Mouse (Mus musculus) kidney, embryonic 15.5 days (tissue): ENCODE measurements around the gene Zbtb8os. TPM values are rescaled to one million over a fixed set of nuclear protein-coding genes. Genes with fewer than 3 reads are reported as not detected.

Source experiments
- ATAC-seq: fragments of 200-750 bp; cut with Nextera tagmentation; replicated peaks from 2 replicates; pipeline ENCODE4 v1.8.0; 2017; ENCODE audit warnings: moderate TSS enrichment; ENCODE audit not compliant: low FRiP score
- H3K27ac ChIP-seq: fragments of 300-500 bp; sonication (generic); 2 replicates; pipeline ENCODE4 v1.5.1; 2015; ENCODE audit warnings: mild to moderate bottlenecking, inconsistent platforms
- H3K27me3 ChIP-seq: fragments of 300-500 bp; sonication (generic); 2 replicates; pipeline ENCODE4 v1.6.1; 2015; ENCODE audit warnings: inconsistent platforms
- H3K36me3 ChIP-seq: fragments of 300-500 bp; sonication (generic); 2 replicates; pipeline ENCODE4 v1.6.1; 2015; ENCODE audit warnings: inconsistent platforms
- H3K4me1 ChIP-seq: fragments of 300-500 bp; sonication (generic); 2 replicates; pipeline ENCODE4 v1.6.1; 2015; ENCODE audit warnings: inconsistent platforms
- H3K4me2 ChIP-seq: fragments of 300-500 bp; sonication (generic); 2 replicates; pipeline ENCODE4 v1.6.1; 2015; ENCODE audit warnings: moderate library complexity, mild to moderate bottlenecking, inconsistent platforms
- H3K4me3 ChIP-seq: fragments of 300-500 bp; sonication (generic); replicated peaks from 2 replicates; pipeline ENCODE4 v1.5.1; 2015; ENCODE audit warnings: mild to moderate bottlenecking, inconsistent platforms
- H3K9ac ChIP-seq: fragments of 300-500 bp; sonication (generic); 2 replicates; pipeline ENCODE4 v1.6.1; 2015; ENCODE audit warnings: mild to moderate bottlenecking, inconsistent platforms
- H3K9me3 ChIP-seq: fragments of 300-500 bp; sonication (generic); replicated peaks from 2 replicates; pipeline ENCODE4 v1.6.1; 2016; ENCODE audit warnings: inconsistent platforms
- WGBS: fragments of 180-500 bp; shearing (Covaris S2); methylation state at CpG from one replicate; pipeline ENCODE4 v1.1.7; 2015; ENCODE audit warnings: mixed read lengths; 5-methylcytosine and 5-hydroxymethylcytosine counted together
- polyA plus RNA-seq: library from polyadenylated mRNA; unstranded; fragments of >200 nt; fragmentation: Nextera tagmentation; extraction: Ambion mirVana; gene quantifications from 2 replicates; pipeline ENCODE4 v1.2.1, GENCODE M21; 2015

Gene Zbtb8os
- polyA plus RNA-seq, 1 experiment from 2014 or later: 46.9 TPM

GRCm38 (mm10) chr4:129362771-129363170 lies 27.3 kb downstream of the Zbtb8os start:
- Histone ChIP-seq H3K36me3 (peaks cover 50% of the 10 kb centered on the region), H3K27ac (no peak overlapping the region), H3K4me2 (no peak overlapping the region), H3K27me3 (no peaks in the 10 kb centered on the region), H3K4me1 (0 out of 2 replicates have a peak, but pooled peaks cover 3% of the 10 kb centered on the region), H3K9ac (no peak overlapping the region), H3K9me3 (no peaks in the 10 kb centered on the region), H3K4me3 (no peak overlapping the region)
- ATAC-seq: no peak
- WGBS: 85% methylated on average over 5 of the region's 5 CpGs

DNA sequence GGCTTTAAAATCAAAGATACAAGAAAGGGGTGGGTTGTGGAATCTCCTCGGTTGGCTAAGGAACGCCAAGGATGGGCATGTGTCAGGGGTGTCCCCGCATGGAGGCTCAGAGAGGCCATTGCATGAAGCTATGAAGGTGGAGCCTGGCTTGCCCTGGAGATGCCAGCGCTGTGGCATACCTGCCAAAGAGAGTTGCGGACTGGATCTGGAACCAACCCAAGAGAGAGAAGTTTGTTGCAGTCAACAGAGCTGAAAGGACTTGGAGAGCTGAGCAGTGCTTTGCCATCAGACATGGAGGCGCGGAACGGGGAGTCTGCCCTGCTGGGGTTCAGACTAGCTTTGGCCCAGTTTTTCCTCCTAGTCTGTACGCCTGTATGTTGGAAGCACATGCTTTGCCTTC lies 28.0 kb downstream of the Zbtb8os start:
- no peaks in the 10 kb centered on the region for H3K27me3 ChIP-seq
- H3K27ac ChIP-seq: no peak overlapping the region
- H3K36me3 ChIP-seq: peaks cover 46% of the 10 kb centered on the region
- no peak for ATAC-seq
- 93% methylated on average over 9 of the region's 9 CpGs for WGBS
- no peak overlapping the region for H3K4me3 ChIP-seq
- H3K4me2 ChIP-seq: no peak overlapping the region
- no peak overlapping the region for H3K9ac ChIP-seq
- H3K4me1 ChIP-seq: 0 out of 2 replicates have a peak, but pooled peaks cover 2% of the 10 kb centered on the region
- H3K9me3 ChIP-seq: no peaks in the 10 kb centered on the region

- ATAC-seq: no peak
- H3K36me3 ChIP-seq: peaks cover 41% of the 10 kb centered on the region
These were observed 28.9 kb downstream of the Zbtb8os start for GRCm38 (mm10) chr4:129364379-129364778.

GRCm38 (mm10) chr4:129365224-129365623 lies 29.7 kb downstream of the Zbtb8os start:
- peaks cover 32% of the 10 kb centered on the region for H3K36me3 ChIP-seq
- WGBS: 80% methylated on average over 5 of the region's 5 CpGs
- H3K4me1 ChIP-seq: 0 out of 2 replicates have a peak, but pooled peaks cover 2% of the 10 kb centered on the region
- no peak overlapping the region for H3K27ac ChIP-seq
- ATAC-seq: no peak
- H3K4me3 ChIP-seq: no peak overlapping the region
- no peaks in the 10 kb centered on the region for H3K27me3 ChIP-seq
- H3K9me3 ChIP-seq: no peaks in the 10 kb centered on the region
- no peak overlapping the region for H3K9ac ChIP-seq
- H3K4me2 ChIP-seq: no peak overlapping the region

More at GRCm38 (mm10) chr4:129364379-129364778, 28.9 kb downstream of the Zbtb8os start:
- Histone ChIP-seq H3K27ac (no peak overlapping the region), H3K27me3 (no peaks in the 10 kb centered on the region), H3K4me1 (0 out of 2 replicates have a peak, but pooled peaks cover 2% of the 10 kb centered on the region), H3K9me3 (no peaks in the 10 kb centered on the region), H3K9ac (no peak overlapping the region), H3K4me2 (no peak overlapping the region), H3K4me3 (no peak overlapping the region)
- 83% methylated on average over 3 of the region's 3 CpGs for WGBS

GRCm38 (mm10) chr4:129371391-129371790 lies 35.9 kb downstream of the Zbtb8os start:
- H3K4me1 ChIP-seq: peaks cover 21% of the 10 kb centered on the region
- H3K9ac ChIP-seq: no peak overlapping the region
- H3K4me2 ChIP-seq: no peak overlapping the region
- no peak overlapping the region for H3K4me3 ChIP-seq
- 91% methylated on average over 3 of the region's 3 CpGs for WGBS
- no peaks in the 10 kb centered on the region for H3K9me3 ChIP-seq
- no peaks in the 10 kb centered on the region for H3K27me3 ChIP-seq
- ATAC-seq: no peak
- H3K27ac ChIP-seq: no peak overlapping the region
- peaks cover 15% of the 10 kb centered on the region for H3K36me3 ChIP-seq

GRCm38 (mm10) chr4:129373202-129373976 lies 37.9 kb downstream of the Zbtb8os start:
- H3K9ac ChIP-seq: no peak overlapping the region
- no peak overlapping the region for H3K27ac ChIP-seq
- H3K4me3 ChIP-seq: no peak overlapping the region
- 45% methylated on average over 8 of the region's 8 CpGs for WGBS
- H3K27me3 ChIP-seq: no peaks in the 10 kb centered on the region
- no peaks in the 10 kb centered on the region for H3K9me3 ChIP-seq
- H3K4me1 ChIP-seq: peaks cover 32% of the 10 kb centered on the region
- H3K36me3 ChIP-seq: peaks cover 4% of the 10 kb centered on the region; the same call in 1 of the 2 replicates
- no peak overlapping the region for H3K4me2 ChIP-seq
- no peak for ATAC-seq

DNA sequence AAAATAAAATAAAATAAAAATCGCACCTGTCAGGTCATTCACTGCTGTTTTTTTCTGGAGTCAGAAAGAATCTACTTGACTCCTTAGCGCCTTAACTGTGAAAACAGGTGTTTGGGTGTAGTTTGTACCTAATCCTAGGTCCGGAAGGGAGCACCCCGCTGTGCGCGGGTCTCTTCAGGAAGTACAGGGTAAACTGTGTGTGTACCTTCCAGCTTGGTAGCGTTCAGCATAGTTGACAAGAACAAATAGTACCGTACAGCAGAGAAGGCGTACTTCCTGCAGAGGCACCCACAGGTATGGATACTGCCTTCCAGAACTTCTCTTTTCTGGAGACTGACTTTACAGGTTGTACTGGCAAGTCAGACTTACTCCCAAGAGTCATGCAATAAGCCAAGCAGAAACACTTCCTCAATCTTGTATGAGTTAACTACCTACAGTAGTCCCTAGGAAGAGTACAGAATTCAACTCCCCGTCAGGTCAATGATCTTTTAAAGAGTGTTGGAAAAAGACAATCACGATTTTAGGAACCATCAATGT lies 38.8 kb downstream of the Zbtb8os start:
- H3K4me2 ChIP-seq: no peak overlapping the region
- no peak overlapping the region for H3K4me3 ChIP-seq
- no peaks in the 10 kb centered on the region for H3K9me3 ChIP-seq
- no peak overlapping the region for H3K9ac ChIP-seq
- 0 out of 2 replicates have a peak, but pooled peaks cover 4% of the 10 kb centered on the region for H3K27me3 ChIP-seq
- no peak for ATAC-seq
- H3K4me1 ChIP-seq: peaks cover 35% of the 10 kb centered on the region
- no peak overlapping the region for H3K27ac ChIP-seq
- no peaks in the 10 kb centered on the region for H3K36me3 ChIP-seq
- WGBS: 63% methylated on average over 11 of the region's 11 CpGs

DNA sequence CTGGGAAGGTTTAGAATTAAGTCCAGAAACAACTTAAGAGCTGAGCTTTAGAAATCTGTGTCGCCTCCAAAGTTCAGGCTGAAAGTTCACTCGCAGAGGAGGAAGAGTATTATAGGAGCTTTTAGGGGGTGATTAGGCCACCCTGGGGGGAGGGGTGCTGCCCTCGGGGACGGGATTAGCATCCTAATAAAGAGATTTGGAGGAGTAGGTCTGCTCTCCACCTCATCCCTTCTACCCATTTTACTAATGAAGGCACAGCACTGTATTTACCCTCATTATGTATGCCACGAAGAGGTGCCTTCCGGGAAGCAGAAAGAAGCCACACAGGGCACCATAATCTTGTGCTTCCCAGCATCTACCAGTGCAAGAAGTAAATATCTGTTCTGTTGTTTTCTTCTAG lies 39.5 kb downstream of the Zbtb8os start:
- no peak overlapping the region for H3K27ac ChIP-seq
- no peak overlapping the region for H3K4me2 ChIP-seq
- no peak for ATAC-seq
- H3K9ac ChIP-seq: no peak overlapping the region
- no peaks in the 10 kb centered on the region for H3K9me3 ChIP-seq
- H3K36me3 ChIP-seq: no peaks in the 10 kb centered on the region
- WGBS: 33% methylated on average over 6 of the region's 6 CpGs
- H3K27me3 ChIP-seq: 0 out of 2 replicates have a peak, but pooled peaks cover 4% of the 10 kb centered on the region
- peaks cover 35% of the 10 kb centered on the region for H3K4me1 ChIP-seq
- H3K4me3 ChIP-seq: no peak overlapping the region

DNA sequence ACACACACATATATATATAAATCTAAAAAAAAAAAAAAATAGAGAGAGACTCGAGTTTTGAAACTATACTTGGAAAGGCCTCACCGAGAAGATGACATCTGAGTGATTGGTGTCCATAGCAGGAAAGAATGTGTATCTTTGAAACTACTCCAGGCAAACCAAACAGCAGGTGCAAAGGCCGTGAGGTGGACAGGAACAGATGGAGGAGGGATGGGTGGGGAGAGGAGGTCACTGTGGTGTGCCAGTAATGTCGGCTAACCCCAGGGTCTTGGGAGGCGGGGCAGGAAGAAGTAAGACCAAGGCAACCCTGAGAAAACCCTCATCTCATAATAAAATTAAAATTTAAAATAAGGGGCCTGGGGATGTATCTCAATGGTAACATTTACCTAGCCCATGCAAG lies 40.3 kb downstream of the Zbtb8os start:
- no peak overlapping the region for H3K27ac ChIP-seq
- WGBS: 77% methylated on average over 5 of the region's 5 CpGs
- no peak for ATAC-seq
- H3K27me3 ChIP-seq: 0 out of 2 replicates have a peak, but pooled peaks cover 4% of the 10 kb centered on the region
- H3K9ac ChIP-seq: no peak overlapping the region
- no peak overlapping the region for H3K4me3 ChIP-seq
- no peak overlapping the region for H3K4me2 ChIP-seq
- H3K4me1 ChIP-seq: peaks cover 35% of the 10 kb centered on the region
- H3K9me3 ChIP-seq: no peaks in the 10 kb centered on the region
- no peaks in the 10 kb centered on the region for H3K36me3 ChIP-seq

GRCm38 (mm10) chr4:129376961-129377545 lies 41.6 kb downstream of the Zbtb8os start:
- 1% methylated on average over 59 of the region's 68 CpGs for WGBS
- H3K36me3 ChIP-seq: no peaks in the 10 kb centered on the region
- ATAC-seq: peak; percentile 78

DNA sequence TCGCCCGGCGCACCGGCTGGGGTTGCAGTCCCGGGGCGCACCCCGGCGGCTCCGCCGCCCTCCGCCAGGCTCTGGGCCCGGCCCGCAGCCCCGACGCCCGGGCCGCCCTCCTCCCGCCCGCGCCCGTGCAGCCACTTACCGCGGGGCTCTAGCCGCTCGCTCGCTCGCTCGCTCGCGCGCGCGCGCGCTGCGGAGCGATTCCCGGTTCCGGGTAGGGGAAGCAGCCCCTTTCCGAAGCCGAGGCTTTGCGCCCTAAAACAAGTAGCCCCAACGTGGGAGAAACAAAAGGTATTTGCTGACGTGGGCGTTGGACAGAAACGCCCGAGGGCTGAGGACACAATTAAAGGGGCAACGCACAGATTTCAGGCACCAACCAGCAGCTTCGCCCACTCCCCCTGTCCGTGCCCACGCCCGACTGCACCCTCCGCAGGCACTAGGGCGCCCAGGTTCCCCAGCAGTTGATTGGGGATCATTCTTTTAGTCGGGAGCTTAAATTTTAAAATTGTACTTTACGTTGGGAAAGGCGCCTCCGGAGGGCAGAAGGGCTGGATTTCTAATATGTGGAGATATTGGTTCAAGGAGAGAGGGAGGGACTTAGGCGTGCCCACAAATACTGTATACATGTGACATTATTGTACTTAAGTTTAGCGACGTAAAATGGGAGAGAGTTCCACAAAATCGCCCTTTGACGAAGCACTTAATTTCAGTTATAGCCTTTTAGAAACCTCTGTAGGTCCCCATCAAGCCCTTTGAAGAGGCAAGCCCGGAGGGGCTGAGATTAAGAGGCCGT lies 42.3 kb downstream of the Zbtb8os start, which contains the start of gene Zbtb8a:
Gene Zbtb8a (minus strand): TSS at position 516 of the 790 bp plus-strand sequence.
- peak; percentile 81 for ATAC-seq
- H3K9me3 ChIP-seq: no peaks in the 10 kb centered on the region
- H3K27ac ChIP-seq: peak within 1 kb of the TSS; percentile 80
- H3K4me1 ChIP-seq: peaks cover 38% of the 10 kb centered on the region
- H3K4me3 ChIP-seq: peak within 1 kb of the TSS; percentile 73
- 0 out of 2 replicates have a peak, but pooled peaks cover 4% of the 10 kb centered on the region for H3K27me3 ChIP-seq
- 1% methylated on average over 63 of the region's 65 CpGs for WGBS
- no peaks in the 10 kb centered on the region for H3K36me3 ChIP-seq
- peak within 1 kb of the TSS; percentile 71 for H3K9ac ChIP-seq
- peak within 1 kb of the TSS; percentile 78 for H3K4me2 ChIP-seq

More at GRCm38 (mm10) chr4:129376961-129377545, 41.6 kb downstream of the Zbtb8os start:
- Histone ChIP-seq H3K4me3 (peak overlapping the region; percentile 73), H3K9ac (peak overlapping the region; percentile 71), H3K4me1 (peaks cover 35% of the 10 kb centered on the region), H3K27me3 (0 out of 2 replicates have a peak, but pooled peaks cover 4% of the 10 kb centered on the region), H3K4me2 (peak overlapping the region; percentile 78), H3K27ac (peak overlapping the region; percentile 80), H3K9me3 (no peaks in the 10 kb centered on the region)
